Mouse (Mus musculus) neural tube, embryonic 13.5 days (tissue): Measurements from ENCODE around the gene Usp32. TPM values are rescaled to one million over a fixed set of nuclear protein-coding genes. Genes with fewer than 3 reads are reported as not detected.

Source experiments
- ATAC-seq: fragments of 200-750 bp; cut with Nextera tagmentation; 2 replicates; pipeline ENCODE4 v1.8.0; 2017; ENCODE audit warnings: low read depth, mild to moderate bottlenecking, moderate TSS enrichment, moderate library complexity
- H3K27ac ChIP-seq: fragments of 300-500 bp; sonication (generic); replicated peaks from 2 replicates; pipeline ENCODE4 v1.5.1; 2015; ENCODE audit warnings: moderate library complexity, mild to moderate bottlenecking, inconsistent platforms
- H3K27me3 ChIP-seq: fragments of 300-500 bp; sonication (generic); 2 replicates; pipeline ENCODE4 v1.6.1; 2015; ENCODE audit warnings: mild to moderate bottlenecking, inconsistent platforms
- H3K36me3 ChIP-seq: fragments of 300-500 bp; sonication (generic); 2 replicates; pipeline ENCODE4 v1.6.1; 2015; ENCODE audit warnings: mild to moderate bottlenecking, inconsistent platforms
- H3K4me1 ChIP-seq: fragments of 300-500 bp; sonication (generic); replicated peaks from 2 replicates; pipeline ENCODE4 v1.6.1; 2015; ENCODE audit warnings: inconsistent platforms
- H3K4me2 ChIP-seq: fragments of 300-500 bp; sonication (generic); 2 replicates; pipeline ENCODE4 v1.6.1; 2015; ENCODE audit warnings: inconsistent platforms, mild to moderate bottlenecking, moderate library complexity
- H3K4me3 ChIP-seq: fragments of 300-500 bp; sonication (generic); 2 replicates; pipeline ENCODE4 v1.5.1; 2015; ENCODE audit warnings: mild to moderate bottlenecking, inconsistent platforms
- H3K9ac ChIP-seq: fragments of 300-500 bp; sonication (generic); 2 replicates; pipeline ENCODE4 v1.6.1; 2015; ENCODE audit warnings: moderate library complexity, mild to moderate bottlenecking, inconsistent platforms
- H3K9me3 ChIP-seq: fragments of 300-500 bp; sonication (generic); 2 replicates; pipeline ENCODE4 v1.6.1; 2016; ENCODE audit warnings: inconsistent platforms
- WGBS: fragments of 180-500 bp; shearing (Covaris S2); methylation state at CpG from one replicate; pipeline ENCODE4 v1.1.7; 2015; 5-methylcytosine and 5-hydroxymethylcytosine counted together
- polyA plus RNA-seq: library from polyadenylated mRNA; unstranded; fragments of >200 nt; fragmentation: Nextera tagmentation; extraction: Ambion mirVana; gene quantifications from 2 replicates; pipeline ENCODE4 v1.2.1, GENCODE M21; 2015

The Usp32 gene
- polyA plus RNA-seq, 1 experiment from 2014 or later, result 11.6 TPM

DNA sequence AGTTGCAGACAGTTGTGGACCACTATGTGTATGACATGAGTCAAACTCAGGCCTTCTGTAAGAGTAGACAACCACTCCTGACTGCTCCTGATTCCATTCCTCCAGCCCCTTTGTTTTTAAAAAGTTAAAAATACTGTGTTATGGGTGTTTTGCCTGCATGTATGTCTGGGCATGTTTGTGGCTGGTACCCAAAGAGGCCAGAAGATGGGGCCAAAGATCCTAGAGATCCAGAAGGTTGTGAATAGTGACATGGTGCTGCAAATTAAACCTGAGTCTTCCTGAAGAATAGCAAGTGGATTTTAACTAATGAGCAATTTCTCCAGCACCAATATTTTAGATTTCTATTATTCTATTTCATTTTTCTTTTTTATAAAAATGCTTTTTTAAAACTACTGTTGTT lies 126.8 kb downstream of the Usp32 start:
- Histone ChIP-seq H3K4me1 (no peaks in the 10 kb centered on the region), H3K9ac (no peak overlapping the region), H3K4me3 (no peak overlapping the region), H3K36me3 (peaks cover 51% of the 10 kb centered on the region), H3K4me2 (no peak overlapping the region), H3K27me3 (no peaks in the 10 kb centered on the region), H3K27ac (no peak overlapping the region), H3K9me3 (no peaks in the 10 kb centered on the region)
- no peak for ATAC-seq

GRCm38 (mm10) chr11:85003566-85003965 lies 136.4 kb downstream of the Usp32 start:
- H3K27me3 ChIP-seq, result no peaks in the 10 kb centered on the region
- peaks cover 56% of the 10 kb centered on the region for H3K36me3 ChIP-seq
- H3K9me3 ChIP-seq, result no peaks in the 10 kb centered on the region
- no peak overlapping the region for H3K27ac ChIP-seq
- no peaks in the 10 kb centered on the region for H3K4me1 ChIP-seq
- H3K4me3 ChIP-seq, result no peak overlapping the region
- H3K4me2 ChIP-seq, result no peak overlapping the region
- ATAC-seq, result no peak
- WGBS, result 94% methylated on average over 3 of the region's 3 CpGs
- H3K9ac ChIP-seq, result no peak overlapping the region

GRCm38 (mm10) chr11:84995241-84995640 lies 144.7 kb downstream of the Usp32 start:
- no peaks in the 10 kb centered on the region for H3K9me3 ChIP-seq
- peaks cover 63% of the 10 kb centered on the region for H3K36me3 ChIP-seq
- 88% methylated on average over 1 of the region's 1 CpGs for WGBS
- no peak overlapping the region for H3K4me3 ChIP-seq
- ATAC-seq, result no peak
- no peak overlapping the region for H3K4me2 ChIP-seq
- H3K27ac ChIP-seq, result no peak overlapping the region
- no peaks in the 10 kb centered on the region for H3K4me1 ChIP-seq
- H3K27me3 ChIP-seq, result no peaks in the 10 kb centered on the region
- no peak overlapping the region for H3K9ac ChIP-seq

DNA sequence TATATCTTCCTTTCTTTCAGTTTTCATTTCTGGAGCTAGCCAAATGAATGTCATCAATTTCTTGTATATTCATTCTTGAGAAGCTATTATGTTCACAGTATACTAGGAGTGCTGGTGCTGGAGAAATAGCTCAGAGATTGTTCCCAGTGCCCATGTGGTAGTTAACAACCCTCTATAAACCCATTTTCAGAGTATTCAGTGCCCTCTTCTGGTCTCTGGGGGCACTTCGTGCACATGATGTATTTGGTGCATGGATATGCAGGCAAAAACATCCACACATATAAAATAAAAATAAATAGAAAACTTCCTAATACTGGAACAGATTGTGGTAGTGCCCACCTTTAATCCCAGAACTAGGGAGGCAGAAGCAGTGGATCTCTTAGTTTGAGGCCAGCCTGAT lies 147.0 kb downstream of the Usp32 start:
- Histone ChIP-seq H3K27me3 (no peaks in the 10 kb centered on the region), H3K4me1 (no peaks in the 10 kb centered on the region), H3K9me3 (no peaks in the 10 kb centered on the region), H3K27ac (no peak overlapping the region), H3K4me2 (no peak overlapping the region), H3K36me3 (peaks cover 77% of the 10 kb centered on the region), H3K9ac (no peak overlapping the region), H3K4me3 (no peak overlapping the region)
- 83% methylated on average over 1 of the region's 1 CpGs for WGBS
- ATAC-seq, result no peak

DNA sequence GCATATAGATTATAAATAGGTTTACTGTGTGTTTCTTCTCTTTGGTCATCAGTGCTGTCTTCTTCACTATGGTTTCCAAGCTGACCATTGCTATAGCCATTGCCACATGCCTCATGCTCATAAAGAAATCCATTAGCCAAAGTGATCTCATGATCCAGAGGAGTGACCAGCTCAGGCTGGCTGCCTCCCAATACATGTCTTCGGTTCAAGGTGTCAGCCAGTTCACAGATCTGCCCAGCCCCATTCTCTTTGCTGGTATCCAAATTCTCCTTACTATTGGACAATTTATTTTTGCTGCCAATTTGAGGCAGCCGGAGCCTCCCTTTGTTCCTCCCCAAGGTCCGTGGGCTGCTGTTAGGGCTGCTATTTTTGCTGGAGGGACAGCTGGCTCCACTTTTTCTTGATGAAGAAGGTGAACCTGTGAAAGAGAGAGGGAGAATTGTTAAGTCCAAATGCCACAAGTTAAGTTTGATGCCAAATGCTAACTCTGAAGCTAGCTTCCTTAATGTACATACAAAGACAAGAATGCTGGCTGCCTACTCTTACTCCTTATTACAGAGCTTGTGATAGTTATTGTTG lies 151.5 kb downstream of the Usp32 start:
- Histone ChIP-seq H3K9me3 (no peaks in the 10 kb centered on the region), H3K4me1 (no peaks in the 10 kb centered on the region), H3K36me3 (peaks cover 73% of the 10 kb centered on the region), H3K27me3 (no peaks in the 10 kb centered on the region), H3K4me2 (no peak overlapping the region), H3K4me3 (no peak overlapping the region), H3K9ac (no peak overlapping the region), H3K27ac (no peak overlapping the region)
- ATAC-seq, result no peak
- WGBS, result 92% methylated on average over 3 of the region's 3 CpGs

DNA sequence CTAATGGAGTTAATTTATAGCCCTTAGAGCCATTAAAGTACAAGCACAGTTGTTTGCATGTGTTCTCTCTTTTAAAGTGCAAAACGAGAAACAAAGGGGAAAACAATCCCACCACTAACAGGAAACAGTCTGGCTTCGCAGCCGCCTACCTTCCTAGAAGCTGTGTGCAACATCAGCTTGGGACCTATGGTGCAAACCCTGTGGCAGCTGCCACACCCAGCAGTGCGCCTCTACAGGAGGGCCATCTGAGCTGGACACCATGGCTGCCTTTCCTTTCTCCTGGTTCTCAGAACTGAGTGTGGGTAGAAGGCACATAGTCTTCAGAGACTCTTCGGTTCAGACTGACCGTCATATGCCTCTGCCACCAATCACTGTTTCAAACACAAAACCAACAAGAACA lies 154.5 kb downstream of the Usp32 start:
- Histone ChIP-seq H3K9ac (no peak overlapping the region), H3K27me3 (no peaks in the 10 kb centered on the region), H3K36me3 (peaks cover 47% of the 10 kb centered on the region), H3K4me2 (no peak overlapping the region), H3K9me3 (no peaks in the 10 kb centered on the region), H3K4me3 (no peak overlapping the region), H3K4me1 (no peaks in the 10 kb centered on the region), H3K27ac (no peak overlapping the region)
- no peak for ATAC-seq
- WGBS, result 83% methylated on average over 6 of the region's 6 CpGs

DNA sequence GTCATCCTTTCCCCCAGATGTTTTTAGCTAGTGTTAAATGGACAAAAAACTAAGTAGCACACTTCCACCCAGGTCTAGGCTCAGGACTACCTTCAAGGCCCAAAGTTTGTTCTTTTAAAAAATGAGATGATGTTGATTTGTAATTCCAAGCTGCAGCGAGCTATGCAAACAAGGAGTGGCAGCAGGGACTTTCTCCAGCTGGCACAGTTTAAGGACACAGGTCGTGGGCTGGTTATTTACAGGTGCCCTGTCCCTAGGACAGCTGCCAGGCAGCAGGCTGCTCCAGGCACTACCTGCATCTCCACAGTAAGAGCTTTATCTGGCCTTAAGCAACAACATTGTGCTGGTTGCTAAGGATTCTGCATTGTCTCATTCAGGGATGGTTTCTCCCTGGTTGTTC lies 159.3 kb downstream of the Usp32 start:
- H3K27me3 ChIP-seq, result no peaks in the 10 kb centered on the region
- H3K4me2 ChIP-seq, result no peak overlapping the region
- no peak for ATAC-seq
- no peaks in the 10 kb centered on the region for H3K4me1 ChIP-seq
- peaks cover 9% of the 10 kb centered on the region for H3K36me3 ChIP-seq
- WGBS, result 77% methylated on average over 2 of the region's 2 CpGs
- no peak overlapping the region for H3K9ac ChIP-seq
- no peak overlapping the region for H3K4me3 ChIP-seq
- no peak overlapping the region for H3K27ac ChIP-seq
- no peaks in the 10 kb centered on the region for H3K9me3 ChIP-seq

GRCm38 (mm10) chr11:84979351-84979750 lies 160.6 kb downstream of the Usp32 start:
- Histone ChIP-seq H3K27me3 (no peaks in the 10 kb centered on the region), H3K4me1 (no peaks in the 10 kb centered on the region), H3K27ac (no peak overlapping the region), H3K36me3 (no peaks in the 10 kb centered on the region), H3K4me2 (no peak overlapping the region), H3K4me3 (no peak overlapping the region), H3K9ac (no peak overlapping the region), H3K9me3 (no peaks in the 10 kb centered on the region)
- no peak for ATAC-seq
- 48% methylated on average over 1 of the region's 1 CpGs for WGBS

DNA sequence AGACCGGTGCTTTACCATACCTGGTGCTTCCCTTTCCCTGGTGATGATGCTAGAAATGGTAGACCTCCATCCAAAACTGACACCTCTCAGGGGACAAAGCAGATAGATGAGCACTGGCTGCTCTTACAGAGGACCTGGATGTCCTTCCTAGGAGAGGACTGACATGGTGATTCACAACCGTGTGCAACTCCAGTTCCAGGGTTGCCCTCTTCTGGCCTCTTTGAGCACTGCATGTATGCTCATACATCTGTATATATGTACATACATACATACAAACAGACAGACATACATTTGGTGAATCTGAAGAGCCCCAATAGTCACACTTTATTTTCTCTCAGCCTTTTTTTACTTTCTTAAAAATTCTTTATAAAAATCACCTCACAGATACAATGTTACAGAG lies 161.8 kb downstream of the Usp32 start:
- ATAC-seq, result no peak

GRCm38 (mm10) chr11:84977385-84977952 lies 162.5 kb downstream of the Usp32 start:
- Histone ChIP-seq H3K27ac (no peak overlapping the region), H3K9ac (no peak overlapping the region), H3K9me3 (no peaks in the 10 kb centered on the region), H3K4me2 (no peak overlapping the region), H3K4me3 (no peak overlapping the region), H3K4me1 (no peaks in the 10 kb centered on the region), H3K27me3 (no peaks in the 10 kb centered on the region), H3K36me3 (no peaks in the 10 kb centered on the region)
- no peak for ATAC-seq
- 85% methylated on average over 3 of the region's 3 CpGs for WGBS

More for the DNA sequence above, 161.8 kb downstream of the Usp32 start:
- no peaks in the 10 kb centered on the region for H3K9me3 ChIP-seq
- no peak overlapping the region for H3K9ac ChIP-seq
- no peak overlapping the region for H3K27ac ChIP-seq
- H3K4me1 ChIP-seq, result no peaks in the 10 kb centered on the region
- no peak overlapping the region for H3K4me2 ChIP-seq
- 50% methylated on average over 2 of the region's 2 CpGs for WGBS
- H3K36me3 ChIP-seq, result no peaks in the 10 kb centered on the region
- no peaks in the 10 kb centered on the region for H3K27me3 ChIP-seq
- H3K4me3 ChIP-seq, result no peak overlapping the region

- H3K4me2 ChIP-seq, result no peak overlapping the region
- H3K36me3 ChIP-seq, result no peaks in the 10 kb centered on the region
- no peaks in the 10 kb centered on the region for H3K9me3 ChIP-seq
- no peak overlapping the region for H3K27ac ChIP-seq
- no peak for ATAC-seq
- H3K4me3 ChIP-seq, result no peak overlapping the region
- H3K27me3 ChIP-seq, result no peaks in the 10 kb centered on the region
- no peak overlapping the region for H3K9ac ChIP-seq
- 0 out of 2 replicates have a peak, but pooled peaks cover 3% of the 10 kb centered on the region for H3K4me1 ChIP-seq
- WGBS, result 86% methylated on average over 3 of the region's 3 CpGs
These were observed 163.3 kb downstream of the Usp32 start for GRCm38 (mm10) chr11:84976706-84977105.

DNA sequence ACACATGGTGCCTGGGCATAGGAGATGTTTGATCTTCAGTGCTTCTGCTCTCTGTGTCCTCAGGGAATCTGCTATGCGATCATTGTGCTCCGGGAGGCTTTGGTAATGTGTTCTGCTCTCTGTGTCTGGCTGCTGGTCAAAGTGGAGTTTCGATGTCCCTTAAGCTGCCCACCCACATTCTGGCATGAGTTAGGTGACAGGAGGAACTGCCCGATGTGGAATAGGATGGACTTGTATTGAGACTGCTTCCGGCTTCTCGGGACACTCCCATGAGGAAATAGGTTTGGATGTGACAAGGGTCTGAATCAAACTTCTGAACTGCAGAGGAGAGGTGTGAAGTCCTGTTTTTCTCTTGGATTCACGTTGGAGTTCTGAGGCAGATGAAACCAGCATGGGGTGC lies 165.4 kb downstream of the Usp32 start:
- no peak overlapping the region for H3K27ac ChIP-seq
- no peak overlapping the region for H3K4me3 ChIP-seq
- H3K9me3 ChIP-seq, result no peaks in the 10 kb centered on the region
- 0 out of 2 replicates have a peak, but pooled peaks cover 3% of the 10 kb centered on the region for H3K4me1 ChIP-seq
- H3K9ac ChIP-seq, result no peak overlapping the region
- H3K4me2 ChIP-seq, result no peak overlapping the region
- 75% methylated on average over 7 of the region's 7 CpGs for WGBS
- H3K36me3 ChIP-seq, result no peaks in the 10 kb centered on the region
- H3K27me3 ChIP-seq, result no peaks in the 10 kb centered on the region
- ATAC-seq, result no peak

GRCm38 (mm10) chr11:84973661-84974060 lies 166.3 kb downstream of the Usp32 start:
- no peak overlapping the region for H3K9ac ChIP-seq
- H3K4me1 ChIP-seq, result 0 out of 2 replicates have a peak, but pooled peaks cover 3% of the 10 kb centered on the region
- no peak for ATAC-seq
- H3K27me3 ChIP-seq, result no peaks in the 10 kb centered on the region
- H3K36me3 ChIP-seq, result no peaks in the 10 kb centered on the region
- no peak overlapping the region for H3K27ac ChIP-seq
- no peak overlapping the region for H3K4me3 ChIP-seq
- no peak overlapping the region for H3K4me2 ChIP-seq
- WGBS, result 56% methylated on average over 5 of the region's 5 CpGs
- no peaks in the 10 kb centered on the region for H3K9me3 ChIP-seq
